Mouse (Mus musculus) hindbrain, embryonic 12.5 days (tissue): ENCODE measurements around the gene Prkab2. TPM values are rescaled to one million over a fixed set of nuclear protein-coding genes. Genes with fewer than 3 reads are reported as not detected.

ENCODE experiments used
- ATAC-seq: fragments of 200-750 bp; cut with Nextera tagmentation; 2 replicates; pipeline ENCODE4 v1.8.0; 2017; ENCODE audit warnings: moderate TSS enrichment; ENCODE audit not compliant: low FRiP score
- H3K27ac ChIP-seq: fragments of 300-500 bp; sonication (generic); 2 replicates; pipeline ENCODE4 v1.5.1; 2016; ENCODE audit warnings: mild to moderate bottlenecking
- H3K27me3 ChIP-seq: fragments of 300-500 bp; sonication (generic); 2 replicates; pipeline ENCODE4 v1.6.1; 2016; ENCODE audit warnings: mild to moderate bottlenecking
- H3K36me3 ChIP-seq: fragments of 300-500 bp; sonication (generic); 2 replicates; pipeline ENCODE4 v1.6.1; 2016; ENCODE audit warnings: mild to moderate bottlenecking
- H3K4me1 ChIP-seq: fragments of 300-500 bp; sonication (generic); 2 replicates; pipeline ENCODE4 v1.6.1; 2016
- H3K4me2 ChIP-seq: fragments of 300-500 bp; sonication (generic); replicated peaks from 2 replicates; pipeline ENCODE4 v1.6.1; 2016; ENCODE audit warnings: mild to moderate bottlenecking
- H3K4me3 ChIP-seq: fragments of 300-500 bp; sonication (generic); 2 replicates; pipeline ENCODE4 v1.5.1; 2016; ENCODE audit warnings: mild to moderate bottlenecking
- H3K9ac ChIP-seq: fragments of 300-500 bp; sonication (generic); 2 replicates; pipeline ENCODE4 v1.6.1; 2016; ENCODE audit warnings: mild to moderate bottlenecking, moderate library complexity
- H3K9me3 ChIP-seq: fragments of 300-500 bp; sonication (generic); replicated peaks from 2 replicates; pipeline ENCODE4 v1.6.1; 2016; ENCODE audit warnings: mild to moderate bottlenecking
- WGBS: fragments of 180-500 bp; shearing (Covaris S2); methylation state at CpG from one replicate; pipeline ENCODE4 v1.1.7; 2016; 5-methylcytosine and 5-hydroxymethylcytosine counted together
- polyA plus RNA-seq: library from polyadenylated mRNA; unstranded; fragments of >200 nt; fragmentation: Nextera tagmentation; extraction: Ambion mirVana; gene quantifications from 2 replicates; pipeline ENCODE4 v1.2.1, GENCODE M21; 2016

Prkab2 gene
- polyA plus RNA-seq, result 9.3 and 10.7 TPM in 2 replicates

GRCm38 (mm10) chr3:97657655-97658411 is at the start of gene Prkab2:
TSS of gene Prkab2 (plus strand) at chr3:97658193.
- Histone ChIP-seq H3K27me3 (no peaks in the 10 kb centered on the region), H3K27ac (peak within 1 kb of the TSS; percentile 73), H3K9ac (peak within 1 kb of the TSS; percentile 77), H3K4me3 (peak within 1 kb of the TSS; percentile 88), H3K9me3 (no peaks in the 10 kb centered on the region), H3K4me2 (peak within 1 kb of the TSS; percentile 87), H3K4me1 (peaks cover 14% of the 10 kb centered on the region), H3K36me3 (0 out of 2 replicates have a peak, but pooled peaks cover 2% of the 10 kb centered on the region)
- ATAC-seq, result peak; percentile 96
- 3% methylated on average over 51 of the region's 51 CpGs for WGBS

GRCm38 (mm10) chr3:97609201-97609844 is 48.7 kb upstream of the Prkab2 start:
- Histone ChIP-seq H3K27me3 (no peaks in the 10 kb centered on the region; the same call in 1 of the 2 replicates), H3K36me3 (no peaks in the 10 kb centered on the region), H3K27ac (no peak overlapping the region), H3K4me2 (peak overlapping the region; percentile 51), H3K4me1 (0 out of 2 replicates have a peak, but pooled peaks cover 6% of the 10 kb centered on the region), H3K9ac (peak overlapping the region; percentile 90), H3K9me3 (no peaks in the 10 kb centered on the region), H3K4me3 (peak overlapping the region; percentile 91)
- WGBS, result 4% methylated on average over 20 of the region's 20 CpGs
- peak; percentile 26 for ATAC-seq

- ATAC-seq, result peak; percentile 94
- no peaks in the 10 kb centered on the region for H3K36me3 ChIP-seq
- peak within 1 kb of the TSS; percentile 91 for H3K4me3 ChIP-seq
- no peaks in the 10 kb centered on the region; the same call in 1 of the 2 replicates for H3K27me3 ChIP-seq
- H3K4me1 ChIP-seq, result 0 out of 2 replicates have a peak, but pooled peaks cover 6% of the 10 kb centered on the region
- WGBS, result 2% methylated on average over 53 of the region's 56 CpGs
- H3K27ac ChIP-seq, result peak within 1 kb of the TSS; percentile 88
- H3K9ac ChIP-seq, result peak within 1 kb of the TSS; percentile 90
- peak within 1 kb of the TSS; percentile 51 for H3K4me2 ChIP-seq
- H3K9me3 ChIP-seq, result no peaks in the 10 kb centered on the region
Measured at GRCm38 (mm10) chr3:97609845-97610410, 48.1 kb upstream of the Prkab2 start, which contains the start of gene Chd1l. TSS of gene Chd1l (minus strand) at chr3:97610203.

- no peak overlapping the region for H3K27ac ChIP-seq
- no peak for ATAC-seq
- H3K9ac ChIP-seq, result no peak overlapping the region
- no peaks in the 10 kb centered on the region for H3K9me3 ChIP-seq
- H3K4me2 ChIP-seq, result no peak overlapping the region
- H3K27me3 ChIP-seq, result no peaks in the 10 kb centered on the region; the same call in 1 of the 2 replicates
- H3K4me1 ChIP-seq, result 0 out of 2 replicates have a peak, but pooled peaks cover 6% of the 10 kb centered on the region
- 89% methylated on average over 6 of the region's 6 CpGs for WGBS
- no peak overlapping the region for H3K4me3 ChIP-seq
- H3K36me3 ChIP-seq, result no peaks in the 10 kb centered on the region
Measured at GRCm38 (mm10) chr3:97611021-97611420, 47.0 kb upstream of the Prkab2 start.

GRCm38 (mm10) chr3:97615154-97615553 is 42.8 kb upstream of the Prkab2 start:
- Histone ChIP-seq H3K27ac (no peak overlapping the region), H3K36me3 (no peaks in the 10 kb centered on the region), H3K4me3 (no peak overlapping the region), H3K27me3 (no peaks in the 10 kb centered on the region; the same call in 1 of the 2 replicates), H3K4me2 (no peak overlapping the region), H3K4me1 (no peaks in the 10 kb centered on the region), H3K9me3 (no peaks in the 10 kb centered on the region), H3K9ac (no peak overlapping the region)
- ATAC-seq, result no peak
- WGBS, result 32% methylated on average over 1 of the region's 1 CpGs

- 84% methylated on average over 4 of the region's 4 CpGs for WGBS
- Histone ChIP-seq H3K27ac (no peak overlapping the region), H3K4me3 (no peak overlapping the region), H3K9me3 (no peaks in the 10 kb centered on the region), H3K9ac (no peak overlapping the region), H3K4me1 (no peaks in the 10 kb centered on the region), H3K4me2 (no peak overlapping the region), H3K36me3 (no peaks in the 10 kb centered on the region), H3K27me3 (no peaks in the 10 kb centered on the region; the same call in 1 of the 2 replicates)
- no peak for ATAC-seq
Measured at GRCm38 (mm10) chr3:97615933-97616332, 42.1 kb upstream of the Prkab2 start.

GRCm38 (mm10) chr3:97617091-97617825 is 40.7 kb upstream of the Prkab2 start:
- Histone ChIP-seq H3K27me3 (no peaks in the 10 kb centered on the region), H3K9me3 (no peaks in the 10 kb centered on the region), H3K36me3 (no peaks in the 10 kb centered on the region), H3K4me1 (no peaks in the 10 kb centered on the region), H3K4me3 (no peak overlapping the region), H3K4me2 (no peak overlapping the region), H3K27ac (no peak overlapping the region), H3K9ac (no peak overlapping the region)
- no peak for ATAC-seq
- 94% methylated on average over 19 of the region's 19 CpGs for WGBS

- no peak for ATAC-seq
- no peak overlapping the region for H3K9ac ChIP-seq
- H3K4me2 ChIP-seq, result no peak overlapping the region
- no peak overlapping the region for H3K4me3 ChIP-seq
- H3K27ac ChIP-seq, result no peak overlapping the region
- H3K4me1 ChIP-seq, result no peaks in the 10 kb centered on the region
- 89% methylated on average over 8 of the region's 8 CpGs for WGBS
- no peaks in the 10 kb centered on the region for H3K36me3 ChIP-seq
- H3K9me3 ChIP-seq, result no peaks in the 10 kb centered on the region
- H3K27me3 ChIP-seq, result no peaks in the 10 kb centered on the region
Measured at GRCm38 (mm10) chr3:97617899-97618298, 40.1 kb upstream of the Prkab2 start.

- H3K9me3 ChIP-seq, result no peaks in the 10 kb centered on the region
- no peak overlapping the region for H3K4me2 ChIP-seq
- no peak for ATAC-seq
- no peaks in the 10 kb centered on the region for H3K4me1 ChIP-seq
- no peak overlapping the region for H3K4me3 ChIP-seq
- WGBS, result 90% methylated on average over 4 of the region's 4 CpGs
- H3K36me3 ChIP-seq, result no peaks in the 10 kb centered on the region
- no peak overlapping the region for H3K9ac ChIP-seq
- H3K27ac ChIP-seq, result no peak overlapping the region
- no peaks in the 10 kb centered on the region for H3K27me3 ChIP-seq
Measured at GRCm38 (mm10) chr3:97620657-97621056, 37.3 kb upstream of the Prkab2 start.

GRCm38 (mm10) chr3:97624611-97625010 is 33.4 kb upstream of the Prkab2 start:
- Histone ChIP-seq H3K9me3 (no peaks in the 10 kb centered on the region), H3K27me3 (no peaks in the 10 kb centered on the region), H3K4me2 (no peak overlapping the region), H3K9ac (no peak overlapping the region), H3K4me1 (no peaks in the 10 kb centered on the region; the same call in 1 of the 2 replicates), H3K4me3 (no peak overlapping the region), H3K27ac (no peak overlapping the region), H3K36me3 (no peaks in the 10 kb centered on the region)
- WGBS, result 45% methylated on average over 2 of the region's 2 CpGs
- ATAC-seq, result no peak

- ATAC-seq, result no peak
Measured at GRCm38 (mm10) chr3:97627893-97628292, 30.1 kb upstream of the Prkab2 start.

More at GRCm38 (mm10) chr3:97627893-97628292, 30.1 kb upstream of the Prkab2 start:
- Histone ChIP-seq H3K9me3 (no peaks in the 10 kb centered on the region), H3K4me1 (no peaks in the 10 kb centered on the region; the same call in 1 of the 2 replicates), H3K9ac (no peak overlapping the region), H3K4me2 (peak overlapping the region; percentile 48; the same call in 1 of the 2 replicates), H3K36me3 (no peaks in the 10 kb centered on the region), H3K4me3 (no peak overlapping the region), H3K27ac (no peak overlapping the region), H3K27me3 (no peaks in the 10 kb centered on the region)
- 80% methylated on average over 7 of the region's 7 CpGs for WGBS
